Mouse (Mus musculus) hindbrain, postnatal 0 days (tissue): ENCODE data around the gene Abcc12. TPM values are rescaled to one million over a fixed set of nuclear protein-coding genes. Genes with fewer than 3 reads are reported as not detected.

Experiments
- ATAC-seq: fragments of 200-750 bp; cut with Nextera tagmentation; 2 replicates; pipeline ENCODE4 v1.8.0; 2017; ENCODE audit warnings: mild to moderate bottlenecking, moderate TSS enrichment, moderate library complexity
- DNase-seq: peaks from one replicate; pipeline ENCODE4 v3.0.0-alpha.2; 2015; ENCODE audit warnings: low spot score
- H3K27ac ChIP-seq: fragments of 300-500 bp; sonication (generic); 2 replicates; pipeline ENCODE4 v1.5.1; 2014; ENCODE audit warnings: mild to moderate bottlenecking
- H3K27me3 ChIP-seq: fragments of 300-500 bp; sonication (generic); 2 replicates; pipeline ENCODE4 v1.6.1; 2014; ENCODE audit warnings: low read length, mixed read lengths; ENCODE audit not compliant: insufficient read depth
- H3K36me3 ChIP-seq: fragments of 300-500 bp; sonication (generic); 2 replicates; pipeline ENCODE4 v1.6.1; 2014; ENCODE audit warnings: low read length, mixed read lengths; ENCODE audit not compliant: insufficient read depth
- H3K4me1 ChIP-seq: fragments of 300-500 bp; sonication (generic); 2 replicates; pipeline ENCODE4 v1.6.1; 2014; ENCODE audit warnings: antibody characterized with exemption, low read length, mixed read lengths; ENCODE audit not compliant: insufficient read depth
- H3K4me2 ChIP-seq: fragments of 300-500 bp; sonication (generic); 2 replicates; pipeline ENCODE4 v1.6.1; 2014; ENCODE audit warnings: low read depth, mild to moderate bottlenecking, low read length, moderate library complexity, mixed read lengths
- H3K4me3 ChIP-seq: fragments of 300-500 bp; sonication (generic); 2 replicates; pipeline ENCODE4 v1.5.1; 2014; ENCODE audit warnings: low read length
- H3K9ac ChIP-seq: fragments of 300-500 bp; sonication (generic); replicated peaks from 2 replicates; pipeline ENCODE4 v1.6.1; 2014; ENCODE audit warnings: mild to moderate bottlenecking, low read length, moderate library complexity, mixed read lengths
- H3K9me3 ChIP-seq: fragments of 300-500 bp; sonication (generic); 2 replicates; pipeline ENCODE4 v1.6.1; 2016; ENCODE audit warnings: low read length, mixed read lengths
- CTCF ChIP-seq: IDR thresholded peaks from 2 replicates; pipeline ENCODE4 v1.5.1; 2016; ENCODE audit warnings: antibody characterized with exemption, control low read depth, low read depth
- WGBS: fragments of 180-500 bp; shearing (Covaris S2); extraction: QIAGEN DNeasy Blood & Tissue Kit; methylation state at CpG from one replicate; pipeline ENCODE4 v1.1.7; 2014; 5-methylcytosine and 5-hydroxymethylcytosine counted together
- polyA plus RNA-seq: library from polyadenylated mRNA; unstranded; fragments of >200 nt; fragmentation: Nextera tagmentation; extraction: Ambion mirVana; gene quantifications from 2 replicates; pipeline ENCODE4 v1.2.1, GENCODE M21; 2015
- total RNA-seq: library from RNA; depleted of rRNA; stranded (reverse); fragments of >200 nt; gene quantifications from 2 replicates; pipeline ENCODE4 v1.2.3, GENCODE M21; 2014

The Abcc12 gene
- total and polyA plus RNA-seq, 2 experiments from 2014 or later = 0.19 to 0.26 TPM

GRCm38 (mm10) chr8:86560688-86561065 is 19.8 kb downstream of the Abcc12 start:
- TF ChIP-seq CTCF = no peak
- H3K9ac ChIP-seq = no peak overlapping the region
- no peaks in the 10 kb centered on the region for H3K9me3 ChIP-seq
- 82% methylated on average over 10 of the region's 10 CpGs for WGBS
- H3K27ac ChIP-seq = no peak overlapping the region
- DNase-seq (no peak), ATAC-seq (no peak)
- no peak overlapping the region for H3K4me2 ChIP-seq
- H3K27me3 ChIP-seq = no peaks in the 10 kb centered on the region
- no peak overlapping the region for H3K4me3 ChIP-seq
- H3K36me3 ChIP-seq = no peaks in the 10 kb centered on the region
- H3K4me1 ChIP-seq = 0 out of 2 replicates have a peak, but pooled peaks cover 2% of the 10 kb centered on the region

GRCm38 (mm10) chr8:86559947-86560687 is 20.4 kb downstream of the Abcc12 start:
- ATAC-seq = no peak
- WGBS = 60% methylated on average over 15 of the region's 15 CpGs

GRCm38 (mm10) chr8:86557186-86558045 is 23.1 kb downstream of the Abcc12 start:
- WGBS = 63% methylated on average over 15 of the region's 15 CpGs
- ATAC-seq (no peak), DNase-seq (no peak)
- Histone ChIP-seq H3K9me3 (no peaks in the 10 kb centered on the region), H3K27me3 (no peaks in the 10 kb centered on the region), H3K4me1 (0 out of 2 replicates have a peak, but pooled peaks cover 2% of the 10 kb centered on the region), H3K4me3 (no peak overlapping the region), H3K36me3 (no peaks in the 10 kb centered on the region), H3K4me2 (no peak overlapping the region), H3K27ac (no peak overlapping the region), H3K9ac (no peak overlapping the region)
- TF ChIP-seq CTCF = no peak

More at GRCm38 (mm10) chr8:86559947-86560687, 20.4 kb downstream of the Abcc12 start:
- no peak overlapping the region for H3K9ac ChIP-seq
- no peak for TF ChIP-seq CTCF
- H3K4me2 ChIP-seq = no peak overlapping the region
- H3K9me3 ChIP-seq = no peaks in the 10 kb centered on the region
- H3K4me1 ChIP-seq = 0 out of 2 replicates have a peak, but pooled peaks cover 2% of the 10 kb centered on the region
- no peak for DNase-seq
- H3K27ac ChIP-seq = no peak overlapping the region
- no peaks in the 10 kb centered on the region for H3K27me3 ChIP-seq
- no peak overlapping the region for H3K4me3 ChIP-seq
- H3K36me3 ChIP-seq = no peaks in the 10 kb centered on the region

- no peaks in the 10 kb centered on the region for H3K27me3 ChIP-seq
- H3K27ac ChIP-seq = no peak overlapping the region
- no peak for DNase-seq
- no peaks in the 10 kb centered on the region for H3K9me3 ChIP-seq
- ATAC-seq = no peak
- no peak overlapping the region for H3K4me2 ChIP-seq
- H3K9ac ChIP-seq = no peak overlapping the region
- WGBS = 78% methylated on average over 2 of the region's 2 CpGs
- no peak for TF ChIP-seq CTCF
- 0 out of 2 replicates have a peak, but pooled peaks cover 2% of the 10 kb centered on the region for H3K4me1 ChIP-seq
- no peaks in the 10 kb centered on the region for H3K36me3 ChIP-seq
- H3K4me3 ChIP-seq = no peak overlapping the region
Observed at GRCm38 (mm10) chr8:86555564-86555963, 24.9 kb downstream of the Abcc12 start.

GRCm38 (mm10) chr8:86554220-86554891 is 26.1 kb downstream of the Abcc12 start:
- Histone ChIP-seq H3K9me3 (no peaks in the 10 kb centered on the region), H3K4me1 (0 out of 2 replicates have a peak, but pooled peaks cover 2% of the 10 kb centered on the region), H3K4me3 (no peak overlapping the region), H3K27ac (no peak overlapping the region), H3K9ac (no peak overlapping the region), H3K4me2 (no peak overlapping the region), H3K36me3 (no peaks in the 10 kb centered on the region), H3K27me3 (no peaks in the 10 kb centered on the region)
- no peak for DNase-seq
- WGBS = 78% methylated on average over 12 of the region's 12 CpGs
- no peak for TF ChIP-seq CTCF
- ATAC-seq = no peak

- Histone ChIP-seq H3K4me3 (no peak overlapping the region), H3K36me3 (no peaks in the 10 kb centered on the region), H3K27ac (no peak overlapping the region), H3K4me2 (no peak overlapping the region), H3K4me1 (no peaks in the 10 kb centered on the region), H3K9ac (no peak overlapping the region), H3K9me3 (no peaks in the 10 kb centered on the region), H3K27me3 (no peaks in the 10 kb centered on the region)
- no peak for TF ChIP-seq CTCF
- ATAC-seq = no peak
- DNase-seq = no peak
- WGBS = 73% methylated on average over 10 of the region's 10 CpGs
Observed at GRCm38 (mm10) chr8:86550516-86550915, 30.0 kb downstream of the Abcc12 start.
